Mouse (Mus musculus): Measurements from ENCODE around the gene Cyb5d1.

Gene Cyb5d1

GRCm38 (mm10) chr11:69415668-69416451, 20.4 kb upstream of the Cyb5d1 start:
- ATAC-seq (ENCODE audit: low TSS enrichment) = no peak

DNA sequence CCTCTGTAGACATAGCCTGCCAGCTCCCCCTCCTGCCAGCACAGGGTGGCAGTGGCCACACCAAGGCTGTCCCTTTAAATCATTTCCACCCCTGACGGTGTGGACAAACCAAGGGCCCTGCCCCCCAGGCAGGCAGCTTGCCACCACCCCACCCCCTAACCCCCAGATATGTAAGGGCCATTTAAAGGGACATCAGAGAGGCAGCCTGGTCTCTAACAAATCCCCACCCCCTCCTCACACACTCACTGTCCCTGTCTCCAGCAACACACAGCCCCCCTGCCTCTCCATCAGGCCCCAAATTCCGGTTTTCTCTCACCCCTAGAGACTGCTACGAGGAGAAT, 19.9 kb upstream of the Cyb5d1 start:
- ATAC-seq (ENCODE audit: low TSS enrichment) = no peak

- no peak for ATAC-seq (ENCODE audit: low TSS enrichment)
Observed at GRCm38 (mm10) chr11:69414421-69415326, 19.2 kb upstream of the Cyb5d1 start.

- no peak for ATAC-seq (ENCODE audit: low TSS enrichment)
Observed at GRCm38 (mm10) chr11:69413221-69414181, 18.1 kb upstream of the Cyb5d1 start, which contains the start of gene Kdm6b. Kdm6b (minus strand) TSS chr11:69413675.

GRCm38 (mm10) chr11:69412548-69412947, 17.1 kb upstream of the Cyb5d1 start:
- peak; percentile 3; the same call in 1 of the 2 replicates for ATAC-seq (ENCODE audit: low TSS enrichment)

GRCm38 (mm10) chr11:69411538-69412203, 16.2 kb upstream of the Cyb5d1 start:
- no peak for ATAC-seq (ENCODE audit: low TSS enrichment)

- peak; percentile 35 for ATAC-seq (ENCODE audit: low TSS enrichment)
Observed at GRCm38 (mm10) chr11:69411073-69411535, 15.7 kb upstream of the Cyb5d1 start.

- ATAC-seq (ENCODE audit: low TSS enrichment) = 0 out of 2 replicates have a peak, but pooled peaks have one; percentile 1
Observed at GRCm38 (mm10) chr11:69410310-69411072, 15.1 kb upstream of the Cyb5d1 start.

GRCm38 (mm10) chr11:69410045-69410309, 14.5 kb upstream of the Cyb5d1 start:
- ATAC-seq (ENCODE audit: low TSS enrichment) = no peak

GRCm38 (mm10) chr11:69409378-69410044, 14.1 kb upstream of the Cyb5d1 start:
- ATAC-seq (ENCODE audit: low TSS enrichment) = no peak

GRCm38 (mm10) chr11:69408541-69409377, 13.3 kb upstream of the Cyb5d1 start:
- peak; percentile 73 for ATAC-seq (ENCODE audit: low TSS enrichment)

DNA sequence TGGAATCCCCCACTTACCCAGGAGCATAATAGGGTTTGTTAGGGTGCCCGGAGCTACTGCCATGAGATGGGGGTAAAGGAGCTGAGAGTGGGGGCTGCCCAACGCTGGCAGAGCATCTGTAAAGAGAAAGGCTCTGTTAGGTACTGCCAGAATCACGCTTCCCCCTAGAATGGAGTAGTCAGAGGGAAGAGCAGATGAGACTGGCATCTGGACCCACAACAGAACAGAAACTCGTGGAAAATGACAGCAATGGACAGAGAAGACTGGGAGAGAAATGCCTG, 12.2 kb upstream of the Cyb5d1 start:
- ATAC-seq (ENCODE audit: low TSS enrichment) = no peak

- no peak for ATAC-seq (ENCODE audit: low TSS enrichment)
Observed at GRCm38 (mm10) chr11:69406867-69407723, 11.7 kb upstream of the Cyb5d1 start.

DNA sequence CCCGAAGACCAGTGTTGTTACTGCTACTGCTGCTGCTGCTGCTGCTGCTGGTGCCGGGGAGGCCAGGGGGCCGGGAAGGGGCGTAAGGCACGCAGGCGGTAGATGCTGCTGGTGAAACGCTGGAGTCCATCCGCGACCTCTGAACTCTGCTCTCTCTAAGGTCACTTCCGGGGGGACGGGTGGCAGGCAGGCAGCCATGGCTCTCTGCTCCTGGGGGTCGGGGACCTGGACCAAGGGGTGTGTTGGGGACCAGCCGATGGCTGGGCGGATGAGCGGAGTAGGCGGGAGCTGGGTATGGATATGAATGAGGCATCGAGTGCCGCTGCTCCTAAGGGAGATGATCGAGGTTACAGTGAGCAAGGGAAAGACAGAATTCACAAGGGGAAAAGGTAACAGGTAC, 10.9 kb upstream of the Cyb5d1 start:
- ATAC-seq (ENCODE audit: low TSS enrichment) = no peak

DNA sequence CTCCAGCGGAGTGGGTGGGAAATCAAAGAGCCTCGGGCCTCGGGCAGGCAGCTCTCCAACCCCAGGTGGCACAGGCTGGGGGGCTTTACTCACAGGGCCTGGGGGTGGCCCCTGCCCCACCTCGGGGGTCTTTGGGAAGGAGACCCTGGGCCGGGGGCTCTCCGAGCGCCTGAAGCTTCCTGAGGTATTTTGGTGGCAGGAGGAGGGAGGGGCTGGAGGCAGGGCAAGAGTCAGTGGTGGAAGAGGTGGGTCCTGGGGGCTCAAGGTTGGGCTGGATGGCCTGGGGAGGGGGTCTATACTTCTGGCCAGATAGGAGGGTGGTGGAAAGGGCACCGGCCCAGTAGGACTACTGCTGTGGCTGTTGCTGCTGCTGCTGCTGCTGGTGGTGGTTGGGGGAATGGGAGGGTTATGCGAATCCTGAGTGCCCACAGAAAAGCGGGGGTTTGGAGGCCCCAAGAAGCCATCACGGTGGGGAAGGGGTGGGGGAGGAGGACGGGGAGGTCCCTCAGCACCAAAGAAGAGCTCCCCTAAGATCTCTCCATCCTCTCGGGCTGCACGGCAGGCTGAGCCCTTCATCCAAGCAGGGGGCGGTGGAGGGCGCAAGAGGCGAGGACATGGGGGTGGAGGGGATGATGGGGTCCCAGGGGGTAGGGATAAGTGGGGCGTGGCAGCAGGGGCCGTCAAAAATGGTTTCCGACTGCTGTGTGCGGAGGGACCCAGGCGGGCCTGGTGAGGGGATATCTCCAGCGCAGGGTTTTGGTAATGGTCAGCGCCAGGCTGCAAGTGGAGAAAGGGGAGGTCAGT, 10.2 kb upstream of the Cyb5d1 start:
- ATAC-seq (ENCODE audit: low TSS enrichment) = no peak

- no peak for ATAC-seq (ENCODE audit: low TSS enrichment)
Observed at GRCm38 (mm10) chr11:69404595-69405396, 9.4 kb upstream of the Cyb5d1 start.

Measured in frontal cortex, adult (tissue).